Mouse (Mus musculus): ENCODE measurements around the gene Gm5294. TPM values are rescaled to one million over a fixed set of nuclear protein-coding genes. Genes with fewer than 3 reads are reported as not detected.

Gm5294 gene
- total RNA-seq, 2 experiments from 2014 or later: not detected

- ATAC-seq (replicated peaks; ENCODE audit: low FRiP score, low TSS enrichment, poor library complexity, severe bottlenecking): no peak
Measured at GRCm38 (mm10) chr5:138843168-138843824, 23.4 kb downstream of the Gm5294 start.

GRCm38 (mm10) chr5:138846506-138846905, 26.6 kb downstream of the Gm5294 start:
- peak; percentile 79 for ATAC-seq (replicated peaks; ENCODE audit: low FRiP score, low TSS enrichment, poor library complexity, severe bottlenecking)

- peak; percentile 87 for ATAC-seq (replicated peaks; ENCODE audit: low FRiP score, low TSS enrichment, poor library complexity, severe bottlenecking)
Measured at GRCm38 (mm10) chr5:138848102-138848501, 28.2 kb downstream of the Gm5294 start.

- no peak for ATAC-seq (replicated peaks; ENCODE audit: low FRiP score, low TSS enrichment, poor library complexity, severe bottlenecking)
Measured at GRCm38 (mm10) chr5:138849682-138850461, 30.0 kb downstream of the Gm5294 start.

- no peak for ATAC-seq (replicated peaks; ENCODE audit: low FRiP score, low TSS enrichment, poor library complexity, severe bottlenecking)
Measured at GRCm38 (mm10) chr5:138850462-138850844, 30.6 kb downstream of the Gm5294 start.

- ATAC-seq (replicated peaks; ENCODE audit: low FRiP score, low TSS enrichment, poor library complexity, severe bottlenecking): no peak
Measured at GRCm38 (mm10) chr5:138851296-138851780, 31.5 kb downstream of the Gm5294 start.

- no peak for ATAC-seq (replicated peaks; ENCODE audit: low FRiP score, low TSS enrichment, poor library complexity, severe bottlenecking)
Measured at GRCm38 (mm10) chr5:138852151-138852550, 32.3 kb downstream of the Gm5294 start.

GRCm38 (mm10) chr5:138853349-138853748, 33.5 kb downstream of the Gm5294 start:
- ATAC-seq (replicated peaks; ENCODE audit: low FRiP score, low TSS enrichment, poor library complexity, severe bottlenecking): no peak

GRCm38 (mm10) chr5:138857010-138857617, 37.2 kb downstream of the Gm5294 start:
- peak; percentile 68 for ATAC-seq (replicated peaks; ENCODE audit: low FRiP score, low TSS enrichment, poor library complexity, severe bottlenecking)

- no peak for ATAC-seq (replicated peaks; ENCODE audit: low FRiP score, low TSS enrichment, poor library complexity, severe bottlenecking)
Measured at GRCm38 (mm10) chr5:138857811-138858251, 38.0 kb downstream of the Gm5294 start.

GRCm38 (mm10) chr5:138863681-138864146, 43.8 kb downstream of the Gm5294 start:
- ATAC-seq (replicated peaks; ENCODE audit: low FRiP score, low TSS enrichment, poor library complexity, severe bottlenecking): no peak

- ATAC-seq (replicated peaks; ENCODE audit: low FRiP score, low TSS enrichment, poor library complexity, severe bottlenecking): no peak
Measured at GRCm38 (mm10) chr5:138864166-138864565, 44.3 kb downstream of the Gm5294 start.

GRCm38 (mm10) chr5:138864880-138865279, 45.0 kb downstream of the Gm5294 start:
- no peak for ATAC-seq (replicated peaks; ENCODE audit: low FRiP score, low TSS enrichment, poor library complexity, severe bottlenecking)

- ATAC-seq (replicated peaks; ENCODE audit: low FRiP score, low TSS enrichment, poor library complexity, severe bottlenecking): 0 out of 2 replicates have a peak, but pooled peaks have one; percentile 23
Measured at GRCm38 (mm10) chr5:138865637-138866036, 45.8 kb downstream of the Gm5294 start.

Other genes with a start within 250 kb of the Gm5294 start
- 22.6 and 27.5 TPM in 2 replicates for gene Zfp68, start 200.3 kb upstream of the Gm5294 start, total RNA-seq (2014; fragmentation: Nextera tagmentation)
- gene Zfp68, start 200.3 kb upstream of the Gm5294 start, total RNA-seq (2017): 54.6 and 76.1 TPM in 2 replicates
- gene A430033K04Rik, start 197.2 kb upstream of the Gm5294 start, total RNA-seq (2014; fragmentation: Nextera tagmentation): 10.4 and 20.4 TPM in 2 replicates
- 15.2 and 23.7 TPM in 2 replicates for gene A430033K04Rik, start 197.2 kb upstream of the Gm5294 start, total RNA-seq (2017)
- not detected in 2 replicates for gene Fam20c, start 65.6 kb upstream of the Gm5294 start, total RNA-seq (2014; fragmentation: Nextera tagmentation)
- gene Fam20c, start 65.6 kb upstream of the Gm5294 start, total RNA-seq (2017): 0.38 TPM in 1 of 2 replicates, not detected in the other
- gene Pdgfa, start 177.3 kb downstream of the Gm5294 start, total RNA-seq (2014; fragmentation: Nextera tagmentation): not detected in 2 replicates
- gene Pdgfa, start 177.3 kb downstream of the Gm5294 start, total RNA-seq (2017): 1.5 TPM in 1 of 2 replicates, not detected in the other